9 mouse cellular contexts compared by ENCODE assay signal in genomic region chr4:123748726-123749415, GRCm38 (mm10). TPM values are rescaled to one million over a fixed set of nuclear protein-coding genes. Genes with fewer than 3 reads are reported as not detected.
A peak's percentile ranks its signal among the peaks of the same experiment; 100 is the strongest.
DNase-seq lines count a peak whose midpoint lies in the region; ATAC-seq and TF ChIP-seq lines count a peak whose summit lies in the region.
"Had no signal": no experiment of that assay in that cellular context is flagged by ENCODE, and none has a peak within 500 bp of the region (broad histone marks: within the 10 kb centered on the region; RNA-seq: fewer than 3 reads in every experiment).

No protein-coding gene starts in this region.

- H3K27me3 ChIP-seq in limb, embryonic 14.5 days (ENCODE audit: control insufficient read depth, insufficient read depth, low read length): no peaks in the 10 kb centered on the region
- H3K27me3 ChIP-seq in stomach, embryonic 15.5 days (replicated peaks): no peaks in the 10 kb centered on the region

- no peak for TF ChIP-seq POLR2A in limb, embryonic 14.5 days (IDR thresholded peaks at IDR 0.05; ENCODE audit: borderline replicate concordance, extremely low read depth, insufficient read depth, insufficient read length)

- no peaks in the 10 kb centered on the region for H3K9me3 ChIP-seq in limb, embryonic 14.5 days (ENCODE audit: control insufficient read depth, low read length)
- H3K9me3 ChIP-seq in stomach, embryonic 15.5 days: no peaks in the 10 kb centered on the region

- H3K36me3 ChIP-seq in limb, embryonic 14.5 days (ENCODE audit: control insufficient read depth, insufficient read depth, low read length): peaks cover 4% of the 10 kb centered on the region; the same call in 1 of the 2 replicates
- H3K36me3 ChIP-seq in stomach, embryonic 15.5 days: no peaks in the 10 kb centered on the region

- DNase-seq in cerebellum, adult 9-10 months: peak; percentile 27
- peak; percentile 33 for DNase-seq in thymus, postnatal 0 days (ENCODE audit: low spot score)
- no peak for DNase-seq in thymus, adult 18-20 months
- no peak for DNase-seq in limb, embryonic 14.5 days (ENCODE audit: low spot score)
- DNase-seq in gastrocnemius, postnatal 4 days (ENCODE audit: low spot score in 2 of 2): no peak
- DNase-seq in cerebellum, adult 8-10 months: no peak

- WGBS in limb, embryonic 14.5 days: 15% methylated on average over 10 of the region's 10 CpGs
- 10% methylated on average over 10 of the region's 10 CpGs for WGBS in stomach, embryonic 15.5 days

- no peak for ATAC-seq in cerebellum, adult (ENCODE audit: insufficient number of reproducible peaks, low FRiP score, low TSS enrichment)
- ATAC-seq in limb, embryonic 14.5 days (ENCODE audit: low FRiP score, low read depth): no peak
- no peak for ATAC-seq in stomach, embryonic 15.5 days (ENCODE audit: insufficient read depth, low FRiP score, low read depth)

- peaks cover 11% of the 10 kb centered on the region; the same call in 1 of the 2 replicates for H3K4me1 ChIP-seq in limb, embryonic 14.5 days (ENCODE audit: control insufficient read depth, insufficient read depth, low read length)
- peaks cover 11% of the 10 kb centered on the region for H3K4me1 ChIP-seq in stomach, embryonic 15.5 days

- peak overlapping the region; percentile 65 for H3K4me2 ChIP-seq in limb, embryonic 14.5 days (replicated peaks; ENCODE audit: low read depth, low read length, severe bottlenecking)
- H3K4me2 ChIP-seq in stomach, embryonic 15.5 days: peak overlapping the region; percentile 86

- H3K27ac ChIP-seq in limb, embryonic 14.5 days (replicated peaks; ENCODE audit: low read depth, low read length): no peak overlapping the region
- H3K27ac ChIP-seq in stomach, embryonic 15.5 days: peak overlapping the region; percentile 85; the same call in 1 of the 2 replicates

- peak overlapping the region; percentile 99 for H3K4me3 ChIP-seq in limb, embryonic 14.5 days (replicated peaks; ENCODE audit: low read length)
- H3K4me3 ChIP-seq in stomach, embryonic 15.5 days (replicated peaks): peak overlapping the region; percentile 99

- H3K9ac ChIP-seq in limb, embryonic 14.5 days (ENCODE audit: low read depth, low read length, severe bottlenecking): peak overlapping the region; percentile 86
- no peak overlapping the region for H3K9ac ChIP-seq in stomach, embryonic 15.5 days

RNA-seq across cellular contexts. Expression of gene Akirin1, which starts 1.3 kb away (rescaled TPM):
- 95.5 and 113 TPM in 2 replicates for polyA plus RNA-seq in thymus, postnatal 0 days (2015; fragmentation: Nextera tagmentation; extraction: Ambion mirVana)
- polyA plus RNA-seq in limb, embryonic 14.5 days (2012; rRNA removed): 39.5 and 42.4 TPM in 2 replicates
- polyA plus RNA-seq in limb, embryonic 14.5 days (2014; fragmentation: Nextera tagmentation; extraction: Ambion mirVana): 55.5 and 60.1 TPM in 2 replicates
- polyA plus RNA-seq in stomach, embryonic 15.5 days (2015; fragmentation: Nextera tagmentation; extraction: Ambion mirVana): 47.1 and 48.2 TPM in 2 replicates
- total RNA-seq in gastrocnemius, postnatal 4 days (2021): 10 to 100 TPM; 24.5 to 27.4 TPM

RNA-seq across cellular contexts. Expression of gene Ndufs5, which starts 30.9 kb away (rescaled TPM):
- polyA plus RNA-seq in thymus, postnatal 0 days (2015; fragmentation: Nextera tagmentation; extraction: Ambion mirVana): 485 and 491 TPM in 2 replicates
- 119 and 253 TPM in 2 replicates for polyA plus RNA-seq in limb, embryonic 14.5 days (2012; rRNA removed)
- polyA plus RNA-seq in limb, embryonic 14.5 days (2014; fragmentation: Nextera tagmentation; extraction: Ambion mirVana): 344 and 353 TPM in 2 replicates
- polyA plus RNA-seq in stomach, embryonic 15.5 days (2015; fragmentation: Nextera tagmentation; extraction: Ambion mirVana): 287 and 321 TPM in 2 replicates
- total RNA-seq in gastrocnemius, postnatal 4 days (2021): 100 to 1,000 TPM; 200 to 214 TPM

RNA-seq across cellular contexts. Expression of gene Rhbdl2, which starts 38.8 kb away (rescaled TPM):
- polyA plus RNA-seq in thymus, postnatal 0 days (2015; fragmentation: Nextera tagmentation; extraction: Ambion mirVana): 9.1 and 9.9 TPM in 2 replicates
- 4.8 and 4.9 TPM in 2 replicates for polyA plus RNA-seq in limb, embryonic 14.5 days (2012; rRNA removed)
- polyA plus RNA-seq in limb, embryonic 14.5 days (2014; fragmentation: Nextera tagmentation; extraction: Ambion mirVana): 3.5 and 4.1 TPM in 2 replicates
- 5.7 and 6.0 TPM in 2 replicates for polyA plus RNA-seq in stomach, embryonic 15.5 days (2015; fragmentation: Nextera tagmentation; extraction: Ambion mirVana)
- under 1 TPM in 1 of 2 experiments, not detected in 1; 0.29 TPM for total RNA-seq in gastrocnemius, postnatal 4 days (2021)
- total RNA-seq: neutrophil, adult 5-6 weeks had no signal

Comparison
In these comparisons a context has a peak if more than half of its experiments do, and no peak if none do; other contexts are left out.
1. DNase-seq: peak in cerebellum, adult 9-10 months (single experiment) and thymus, postnatal 0 days (single experiment); none in thymus, adult 18-20 months (0 of 2), limb, embryonic 14.5 days (single experiment), gastrocnemius, postnatal 4 days (0 of 2) and cerebellum, adult 8-10 months (single experiment).